Mouse (Mus musculus) gonadal fat pad, adult 2 months (tissue): Measurements from ENCODE around the gene Atxn1. TPM values are rescaled to one million over a fixed set of nuclear protein-coding genes. Genes with fewer than 3 reads are reported as not detected.

ENCODE experiments used
- DNase-seq: peaks from one replicate; pipeline ENCODE4 v3.0.0-alpha.2; 2012; ENCODE audit warnings: low read depth
- polyA plus RNA-seq: library from polyadenylated mRNA; depleted of rRNA; stranded (reverse); fragments of >200 nt; gene quantifications from 2 replicates; pipeline ENCODE4 v1.2.3, GENCODE M21; 2012

The Atxn1 gene
- polyA plus RNA-seq, 1 experiment = 11.6 TPM

DNA sequence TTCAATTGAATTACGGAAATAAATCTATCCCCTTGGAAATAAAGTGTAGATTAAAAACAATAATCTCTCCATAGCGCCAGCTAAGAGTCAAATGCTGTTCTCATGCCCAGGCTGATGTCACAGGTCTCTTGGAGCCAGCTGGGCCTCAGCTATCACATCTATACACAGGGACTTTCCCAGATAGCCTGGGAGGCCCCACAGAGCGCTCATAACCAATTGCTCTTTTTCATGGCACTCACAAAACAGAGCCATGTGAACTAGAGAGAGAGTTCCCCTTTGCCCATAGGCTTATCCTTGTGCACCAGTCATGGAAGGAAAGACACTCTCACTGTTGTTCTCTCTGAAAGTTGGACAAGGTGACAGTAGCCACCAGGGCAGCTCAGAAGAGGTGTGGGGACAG lies 230.3 kb downstream of the Atxn1 start:
- no peak for DNase-seq

DNA sequence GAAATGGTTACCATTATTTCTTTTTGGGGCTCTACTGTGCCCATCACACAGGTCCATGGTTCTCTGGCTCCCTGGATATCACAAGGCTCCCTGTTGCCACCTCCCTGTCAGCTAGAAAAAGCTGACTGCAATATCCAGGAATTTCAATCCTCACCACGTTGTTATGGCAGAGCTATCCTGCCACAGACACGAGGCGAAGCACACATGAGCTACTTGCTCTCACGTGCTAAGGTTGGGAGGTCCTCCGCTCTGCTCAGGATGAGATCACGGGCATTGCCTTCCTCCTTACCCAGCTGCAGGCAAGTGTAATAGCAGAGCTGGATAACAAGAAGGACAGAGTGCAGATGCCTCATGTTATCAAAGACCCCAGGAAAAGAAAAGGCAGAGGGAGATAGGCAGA lies 232.2 kb downstream of the Atxn1 start:
- no peak for DNase-seq

DNA sequence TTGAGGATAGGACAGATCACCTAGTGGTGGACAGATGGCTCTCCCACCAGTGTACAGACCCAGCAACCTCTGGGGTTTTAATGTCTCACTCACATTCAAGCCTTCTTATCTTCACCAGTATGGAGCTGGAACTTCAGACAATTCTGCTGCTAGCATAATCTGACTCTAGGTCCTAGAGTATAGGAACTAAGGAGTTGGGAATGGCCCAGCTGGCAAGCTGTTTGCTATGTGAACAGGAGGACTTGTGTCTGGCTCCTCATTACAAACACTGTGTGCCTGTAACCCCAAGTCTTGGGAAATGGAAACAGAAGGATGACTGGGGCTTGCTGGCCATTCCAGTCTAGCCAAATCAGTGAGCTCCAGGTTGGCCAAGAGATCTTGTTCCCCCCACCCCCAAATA lies 237.9 kb downstream of the Atxn1 start:
- DNase-seq = no peak

DNA sequence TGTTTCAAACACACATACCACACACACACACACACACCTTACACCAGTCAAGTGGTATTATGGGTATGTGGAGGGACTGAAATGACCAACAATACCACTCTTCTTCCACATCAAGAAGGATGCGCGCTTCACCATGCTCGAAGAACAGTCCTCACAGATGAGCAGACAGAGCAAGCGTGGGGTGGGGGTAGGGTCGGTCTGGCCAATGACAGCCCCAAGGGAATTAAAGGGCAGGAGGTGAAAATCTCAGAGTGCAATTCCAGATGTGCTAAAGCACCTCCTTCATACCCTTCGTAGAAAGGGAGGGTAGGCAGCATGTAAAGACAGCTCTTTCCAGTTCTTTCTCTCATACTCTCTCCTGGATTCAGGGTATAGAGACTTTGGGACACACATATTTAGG lies 238.6 kb downstream of the Atxn1 start:
- no peak for DNase-seq

DNA sequence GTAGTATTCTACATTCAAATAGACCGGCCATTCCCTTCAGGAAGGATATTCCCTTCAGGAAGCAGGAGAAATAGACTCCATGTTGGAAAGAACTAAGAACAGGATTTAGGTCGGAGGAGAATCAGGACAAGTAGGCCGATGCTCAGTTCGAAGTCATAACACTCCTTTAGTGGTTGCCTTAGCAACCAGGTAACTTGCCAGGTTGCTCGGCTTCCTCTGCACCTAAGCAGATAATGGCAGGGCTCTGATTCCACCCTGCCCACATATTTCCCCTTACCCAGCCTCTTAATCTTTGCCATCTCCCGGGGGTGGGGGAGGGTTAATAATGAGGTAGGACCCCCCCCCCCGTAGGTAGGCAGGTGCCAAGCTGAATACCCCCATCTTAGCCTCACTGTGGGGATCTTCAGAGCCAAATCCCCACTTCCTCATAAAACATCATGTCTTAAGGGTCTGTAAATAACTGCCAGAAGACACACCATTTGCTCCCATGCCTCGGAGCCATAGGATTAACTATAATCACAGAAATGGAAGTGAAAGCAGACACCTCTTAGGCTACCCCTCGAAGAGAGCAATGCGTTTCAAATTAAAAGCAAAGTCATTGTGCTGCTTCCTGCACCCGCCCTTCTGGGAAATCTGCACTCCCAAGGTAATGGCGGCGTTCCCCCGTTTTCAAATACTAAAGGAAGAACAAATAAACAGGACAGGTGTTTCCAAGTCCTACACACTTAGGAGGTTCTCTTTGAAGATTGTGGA lies 240.1 kb downstream of the Atxn1 start:
- DNase-seq = no peak

DNA sequence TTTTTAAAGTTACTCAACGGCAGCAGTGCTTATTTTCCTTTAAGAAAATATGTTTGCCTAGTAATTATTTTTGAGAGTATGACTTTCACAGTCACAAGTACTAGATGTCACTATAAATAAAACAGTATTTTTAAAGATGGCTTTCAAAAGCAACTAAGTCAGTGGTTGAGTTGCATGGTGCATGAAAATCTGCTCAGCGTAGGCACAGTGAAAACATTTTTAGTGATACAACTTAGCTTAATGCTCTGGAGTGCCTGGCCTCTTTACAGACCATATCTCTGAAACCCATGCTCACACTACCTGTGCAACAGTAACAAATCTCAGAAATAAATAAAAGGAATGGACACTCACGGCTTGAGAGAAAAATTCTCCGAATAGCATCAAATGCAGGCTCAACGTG lies 241.9 kb downstream of the Atxn1 start:
- DNase-seq = no peak

DNA sequence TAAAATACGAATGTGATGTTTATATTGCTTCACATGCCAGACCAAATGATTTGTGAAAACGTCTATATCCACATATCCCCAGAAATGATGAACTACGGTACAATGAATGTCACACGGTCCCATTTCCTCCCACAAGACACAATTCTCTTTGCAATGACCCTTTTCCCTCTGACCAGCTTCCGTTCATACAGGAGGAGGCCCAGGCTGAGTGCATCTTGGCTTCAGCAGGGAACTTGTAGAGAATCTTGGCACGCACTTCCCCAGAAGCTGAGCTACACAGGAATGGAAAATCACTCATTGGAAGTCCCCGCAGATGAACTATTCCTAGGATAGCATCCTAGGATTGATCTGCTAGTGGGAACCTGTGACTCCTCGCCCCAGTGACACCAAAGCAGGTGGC lies 243.2 kb downstream of the Atxn1 start:
- DNase-seq = no peak

DNA sequence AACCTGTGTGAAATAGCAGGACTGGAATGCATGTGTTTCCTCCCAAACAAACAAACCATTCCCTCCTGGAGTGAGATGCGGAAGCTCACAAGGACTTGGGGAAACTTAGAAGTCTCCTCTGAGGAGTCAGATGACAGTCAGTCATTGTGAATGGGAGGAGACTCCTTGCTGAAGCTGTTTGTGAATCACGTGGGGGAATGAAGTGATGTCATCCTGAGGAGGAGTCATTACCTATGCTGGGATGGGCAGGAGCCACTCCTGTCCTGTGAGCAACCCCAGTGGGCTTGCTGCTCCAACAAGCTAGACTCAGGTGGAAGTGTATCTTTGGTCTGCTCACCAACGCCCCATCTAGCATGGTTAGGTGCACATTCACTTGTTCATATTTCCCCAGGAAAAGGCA lies 246.0 kb downstream of the Atxn1 start:
- DNase-seq = no peak

DNA sequence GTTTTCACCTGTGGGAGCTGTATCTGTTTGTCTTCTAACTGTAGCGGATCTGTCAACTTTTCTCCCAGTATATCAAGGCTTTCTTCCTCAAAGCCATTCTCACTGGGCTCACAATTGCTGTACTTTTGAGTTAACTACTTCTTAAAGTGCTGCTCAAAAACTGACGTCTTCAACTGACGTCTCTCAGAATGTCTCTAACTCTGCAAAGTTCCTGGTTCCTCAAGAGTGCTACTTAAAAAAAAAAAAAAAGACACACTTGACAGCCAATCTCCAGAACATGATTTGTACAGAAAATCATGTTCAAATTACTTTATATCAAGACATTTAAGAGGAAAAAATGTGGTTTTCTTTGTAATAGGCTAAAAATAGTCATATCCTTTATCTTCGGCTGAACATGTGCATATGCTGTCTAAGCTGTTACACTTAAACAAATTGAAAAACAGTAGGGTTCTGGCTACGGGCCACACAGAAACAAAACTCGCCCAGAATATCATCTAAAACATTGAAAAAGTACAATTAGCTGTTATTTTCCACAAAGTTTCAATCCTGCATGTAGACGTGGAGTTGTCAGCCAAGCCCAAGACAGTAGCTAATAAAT lies 249.1 kb downstream of the Atxn1 start:
- DNase-seq = no peak

DNA sequence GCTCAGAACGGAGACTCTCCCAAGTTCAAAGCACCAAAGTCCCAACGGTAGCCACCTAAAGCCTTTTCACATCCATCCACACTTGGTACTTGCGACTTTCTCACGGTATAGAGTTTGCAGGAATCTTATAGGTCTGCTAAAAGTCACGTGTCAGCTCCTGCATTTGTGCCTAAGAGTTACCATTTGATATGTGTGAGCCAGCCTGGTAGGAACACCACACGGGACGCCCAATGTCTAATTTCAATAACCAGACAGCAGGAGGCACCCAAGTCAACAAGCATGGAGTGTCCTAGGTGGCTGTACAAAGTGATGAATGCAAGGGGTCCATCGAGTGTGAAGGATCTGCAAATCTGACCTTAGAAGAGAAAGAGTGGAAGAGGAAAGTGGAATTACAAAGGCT lies 254.8 kb downstream of the Atxn1 start:
- DNase-seq = no peak

DNA sequence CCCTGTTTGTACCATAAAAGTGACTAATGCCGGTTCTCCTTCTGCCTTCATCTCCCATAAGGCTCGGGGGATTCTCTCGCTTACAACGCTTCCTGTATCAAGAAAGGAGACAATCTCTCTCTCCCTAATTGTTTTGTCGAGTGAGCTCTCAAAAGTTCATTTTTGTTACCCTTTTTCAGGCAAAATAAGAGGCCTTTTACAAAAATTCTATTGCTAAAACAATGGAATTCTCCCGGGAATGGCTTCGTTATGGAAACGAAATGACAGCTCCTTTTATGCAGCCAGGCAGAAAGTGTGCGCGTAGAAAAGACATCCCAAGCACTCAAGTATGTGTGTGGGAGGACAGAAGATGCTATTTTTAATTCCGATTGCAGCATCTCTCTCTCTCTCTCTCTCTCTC lies 255.4 kb downstream of the Atxn1 start:
- no peak for DNase-seq

DNA sequence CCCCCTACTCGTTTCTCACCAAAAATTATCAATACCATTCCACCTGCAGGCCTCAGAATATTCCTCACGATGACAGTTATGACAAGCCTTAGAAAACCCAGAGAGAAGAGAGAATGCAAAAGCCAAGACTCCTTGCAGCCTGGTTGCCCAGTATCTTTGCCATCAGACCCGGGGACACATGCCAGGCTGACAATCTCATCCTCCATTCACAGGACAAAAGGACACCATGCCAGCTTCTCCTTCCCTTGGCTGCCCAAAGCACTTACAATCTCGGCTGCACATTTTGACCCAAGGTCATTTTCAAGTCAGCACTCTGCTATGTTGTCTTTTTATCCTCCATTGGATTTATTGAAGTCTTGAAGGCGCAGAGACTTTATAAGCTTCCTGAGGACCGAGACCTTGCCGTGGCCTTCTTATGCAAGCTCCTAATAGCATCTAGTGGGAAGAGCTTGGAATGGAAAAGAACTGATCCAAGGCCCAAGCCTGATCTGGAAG lies 263.5 kb downstream of the Atxn1 start:
- DNase-seq = no peak

DNA sequence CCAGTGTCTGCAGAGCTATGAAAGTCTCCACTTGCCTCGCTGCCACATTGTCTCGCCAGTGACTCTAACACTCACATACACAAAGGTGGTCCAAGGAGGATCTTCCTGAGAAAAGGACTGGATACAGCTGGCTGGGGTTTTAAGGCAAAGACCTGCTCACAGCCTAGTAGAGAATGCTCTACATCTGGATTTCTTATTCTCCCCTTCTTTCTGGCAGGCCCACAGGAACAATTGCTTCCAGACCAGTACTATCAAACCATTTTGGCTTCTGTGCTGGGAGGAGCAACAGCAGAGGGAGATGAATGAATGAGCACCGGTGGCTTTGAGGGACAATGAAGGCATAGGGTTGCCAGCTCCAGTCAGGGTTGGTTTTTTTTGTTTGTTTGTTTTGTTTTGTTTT lies 265.8 kb downstream of the Atxn1 start:
- no peak for DNase-seq

DNA sequence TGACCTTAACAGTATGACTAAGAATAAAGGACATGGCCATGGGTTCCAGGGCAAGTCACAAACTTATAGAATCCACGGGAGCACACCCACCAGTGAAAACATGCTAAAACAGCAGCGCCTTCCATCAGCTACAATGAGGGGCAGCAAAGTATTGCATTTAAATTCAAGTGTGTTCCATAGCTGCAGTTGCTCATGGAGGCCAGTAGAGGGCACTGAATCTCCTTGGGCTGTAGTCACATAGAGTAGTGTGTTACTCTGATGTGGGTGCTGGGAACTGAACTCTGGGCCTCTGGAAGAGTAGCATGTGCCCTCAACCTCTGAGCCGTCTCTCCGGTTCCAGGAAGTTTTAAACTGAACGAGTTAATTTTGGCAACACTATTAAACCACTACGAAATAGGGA lies 268.8 kb downstream of the Atxn1 start:
- no peak for DNase-seq

DNA sequence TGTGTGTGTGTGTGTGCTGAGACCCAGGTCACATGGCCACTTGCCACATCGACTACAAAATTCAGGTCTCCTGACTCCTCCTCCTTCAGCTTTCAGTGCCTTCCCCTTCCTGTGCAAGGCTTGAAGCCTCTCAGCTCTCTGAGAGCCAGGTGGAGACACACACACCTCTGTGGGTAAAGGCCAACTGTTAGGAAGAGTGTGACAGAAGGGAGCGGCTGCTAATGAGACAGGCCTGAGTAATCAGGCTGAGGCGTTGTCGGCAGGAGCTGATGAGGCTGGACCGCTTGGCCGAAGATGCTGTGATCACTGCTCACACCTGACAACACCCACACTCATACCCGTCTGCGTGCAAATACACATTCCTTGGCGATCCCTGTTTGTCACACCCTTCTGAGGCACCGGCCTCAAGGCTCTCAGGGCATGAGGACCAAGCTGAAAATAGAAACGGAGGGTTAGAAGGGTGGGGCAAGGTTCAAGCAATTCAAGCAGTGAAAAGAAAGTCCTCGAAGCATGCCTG lies 269.8 kb downstream of the Atxn1 start:
- DNase-seq = no peak

DNA sequence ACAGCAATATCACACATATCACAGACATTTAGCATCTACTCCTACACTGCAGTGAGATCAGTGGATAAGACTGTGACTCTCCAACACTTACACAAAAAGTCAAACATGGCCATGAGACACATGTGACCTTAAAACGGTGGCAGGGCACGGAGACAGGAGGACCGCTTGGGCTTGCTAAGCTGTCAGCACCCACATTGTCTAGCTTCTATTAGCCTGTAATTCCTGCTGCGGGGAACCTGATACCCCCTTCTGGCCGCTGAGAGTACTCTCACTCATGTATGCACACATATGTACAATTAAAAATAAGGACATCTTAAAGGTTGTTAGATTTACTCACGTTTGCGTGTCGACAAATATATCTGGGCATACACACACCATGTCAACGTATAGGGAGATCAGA lies 270.9 kb downstream of the Atxn1 start:
- no peak for DNase-seq

DNA sequence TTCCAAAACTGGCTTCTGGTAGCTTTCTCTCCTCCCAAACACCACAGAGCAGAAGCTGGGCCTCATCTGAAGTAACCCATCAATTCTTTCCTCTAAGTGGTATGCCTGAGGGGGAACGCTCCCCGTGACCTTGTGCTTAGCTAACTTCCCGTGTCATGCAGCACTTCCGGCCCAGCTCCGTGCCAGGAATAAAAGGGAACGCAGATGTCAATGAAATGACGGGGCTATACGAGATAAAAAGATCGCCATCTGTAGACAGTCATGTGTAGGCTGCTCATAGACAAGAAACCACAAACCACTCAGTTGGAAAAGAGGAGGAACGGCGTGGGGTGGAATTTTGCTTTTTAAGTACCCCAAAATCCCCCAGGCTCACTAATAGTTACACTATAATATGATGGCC lies 271.3 kb downstream of the Atxn1 start:
- DNase-seq = no peak

DNA sequence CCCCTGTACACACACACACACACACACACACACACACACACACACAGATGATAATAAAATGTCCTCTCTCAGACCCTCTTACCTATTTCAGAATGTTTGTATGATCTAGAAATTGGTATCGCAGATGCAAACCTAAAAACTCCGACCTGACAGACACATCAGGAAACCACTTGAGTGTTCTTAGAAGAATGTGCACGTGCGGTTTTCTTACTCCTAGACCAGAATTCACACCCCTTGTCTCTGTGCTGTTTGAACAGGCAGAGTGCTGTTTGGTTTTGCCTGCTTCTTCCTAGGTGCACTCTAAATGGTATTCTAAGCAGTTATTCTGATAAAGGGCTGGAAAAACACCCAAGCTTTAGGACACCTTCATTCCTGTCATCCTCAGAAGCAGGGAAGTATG lies 271.7 kb downstream of the Atxn1 start:
- DNase-seq = no peak

DNA sequence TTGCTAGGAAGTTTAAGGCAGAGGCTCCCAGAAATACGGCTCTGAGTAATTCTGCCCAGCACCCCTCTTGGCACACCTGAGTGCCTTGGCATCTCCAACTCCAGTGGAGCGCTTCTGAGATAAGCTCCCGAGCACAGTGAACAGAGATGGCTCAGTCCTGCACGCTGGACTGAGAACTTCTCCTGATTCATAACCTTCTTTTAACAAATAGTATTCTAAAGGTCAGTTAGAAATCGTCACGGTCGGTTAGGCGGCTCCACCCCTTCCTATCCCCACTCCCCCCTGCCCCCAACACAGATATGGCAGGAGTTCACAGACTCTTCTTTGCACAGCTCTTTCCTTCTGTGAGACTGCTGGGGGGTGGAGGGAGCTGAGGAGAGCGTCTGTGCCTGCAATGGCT lies 272.4 kb downstream of the Atxn1 start:
- no peak for DNase-seq

DNA sequence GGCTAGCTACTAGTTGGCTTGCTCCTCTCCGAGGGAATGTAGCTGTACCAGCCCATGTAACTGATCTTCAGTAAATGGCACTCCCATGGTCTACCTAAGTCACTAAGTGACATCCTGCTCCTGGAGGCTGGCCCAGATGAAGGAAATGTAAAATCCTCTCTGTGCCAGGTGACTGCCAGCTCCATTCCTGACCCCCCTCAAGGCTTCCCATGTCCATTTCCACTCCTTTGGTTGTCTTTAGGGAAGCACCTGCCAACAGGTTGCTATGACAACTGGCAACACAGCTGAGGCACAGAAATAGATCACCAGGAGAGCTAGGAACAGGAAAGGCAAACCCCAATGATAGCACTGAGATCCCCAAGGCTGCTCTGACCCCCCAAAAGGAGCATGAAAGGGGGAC lies 274.4 kb downstream of the Atxn1 start:
- DNase-seq = no peak

DNA sequence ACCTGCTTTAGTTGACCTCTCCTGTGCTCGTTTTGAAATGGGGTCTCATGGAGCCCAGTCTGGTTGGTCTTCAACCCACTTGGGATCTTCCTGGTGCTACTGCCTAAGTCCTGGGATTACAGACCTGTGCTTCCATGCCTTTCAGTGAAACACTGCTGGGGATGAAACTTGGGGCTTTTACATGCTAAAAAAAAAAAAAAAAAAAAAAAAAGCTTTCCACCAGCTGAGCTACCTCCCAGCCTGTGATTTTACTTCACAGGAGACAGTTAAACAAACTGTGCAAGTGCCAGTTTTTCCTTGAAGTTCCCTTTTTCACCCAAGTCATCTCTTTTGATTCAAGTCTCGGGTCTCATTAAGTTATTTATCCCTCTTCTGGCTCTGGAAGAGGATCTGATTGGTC lies 275.9 kb downstream of the Atxn1 start:
- DNase-seq = no peak

DNA sequence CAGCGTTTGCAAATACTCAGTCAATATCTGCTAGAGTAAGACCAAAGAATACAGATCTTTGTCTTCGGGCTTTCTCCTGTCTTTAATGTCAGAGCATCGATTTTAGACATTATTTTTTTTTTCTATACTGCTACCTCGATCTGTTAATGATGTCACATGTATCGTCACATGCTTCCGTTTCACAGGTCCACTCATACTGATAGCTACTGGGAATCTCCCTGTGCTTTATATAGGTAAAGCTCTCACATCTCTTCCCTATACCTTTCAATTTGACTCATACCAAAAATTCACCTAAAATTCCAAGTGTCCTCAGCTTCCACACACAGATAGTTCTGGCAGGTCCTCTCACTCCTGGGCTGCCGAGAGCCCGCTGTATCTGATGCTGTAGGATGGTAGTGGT lies 277.2 kb downstream of the Atxn1 start:
- DNase-seq = no peak

DNA sequence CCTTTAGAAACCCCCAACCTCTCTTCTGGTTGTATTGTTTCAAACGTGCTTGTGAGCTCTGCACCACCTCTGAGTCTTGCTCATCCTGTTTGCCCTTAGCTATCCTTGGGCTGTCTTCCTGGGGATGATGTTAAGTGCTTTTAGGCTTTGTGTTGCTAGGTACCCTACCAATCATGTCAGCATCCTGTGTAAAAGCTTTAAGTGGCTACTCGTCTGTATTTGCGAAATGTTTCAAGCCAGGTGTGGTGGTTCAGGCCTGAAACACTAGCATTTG lies 278.6 kb downstream of the Atxn1 start:
- DNase-seq = no peak
